Comparison of ENCODE assay signal across 16 mouse cellular contexts in genomic region chr1:36587860-36588259, GRCm38 (mm10). TPM values are rescaled to one million over a fixed set of nuclear protein-coding genes. Genes with fewer than 3 reads are reported as not detected.
A peak's percentile ranks its signal among the peaks of the same experiment; 100 is the strongest.
DNase-seq lines count a peak whose midpoint lies in the region; ATAC-seq lines count a peak whose summit lies in the region.
"Had no signal": no experiment of that assay in that cellular context is flagged by ENCODE, and none has a peak within 500 bp of the region (broad histone marks: within the 10 kb centered on the region; RNA-seq: fewer than 3 reads in every experiment).

No protein-coding gene starts in this region.

- H3K4me2 ChIP-seq in heart, embryonic 13.5 days = no peak overlapping the region
- H3K4me2 ChIP-seq in heart, embryonic 12.5 days = no peak overlapping the region
- no peak overlapping the region for H3K4me2 ChIP-seq in lung, embryonic 16.5 days (ENCODE audit: low read depth, low read length)
- H3K4me2 ChIP-seq in embryonic facial prominence, embryonic 15.5 days (replicated peaks) = no peak overlapping the region
- no peak overlapping the region for H3K4me2 ChIP-seq in stomach, embryonic 15.5 days

- H3K9ac ChIP-seq in heart, embryonic 13.5 days = 0 out of 2 replicates have a peak overlapping the region, but pooled peaks have one; percentile 63
- no peak overlapping the region for H3K9ac ChIP-seq in heart, embryonic 12.5 days
- no peak overlapping the region for H3K9ac ChIP-seq in lung, embryonic 16.5 days (ENCODE audit: low read length)
- no peak overlapping the region for H3K9ac ChIP-seq in embryonic facial prominence, embryonic 15.5 days
- no peak overlapping the region for H3K9ac ChIP-seq in stomach, embryonic 15.5 days

- no peaks in the 10 kb centered on the region for H3K27me3 ChIP-seq in heart, embryonic 13.5 days (replicated peaks)
- H3K27me3 ChIP-seq in heart, embryonic 12.5 days (replicated peaks) = no peaks in the 10 kb centered on the region
- no peaks in the 10 kb centered on the region for H3K27me3 ChIP-seq in lung, embryonic 16.5 days (ENCODE audit: control insufficient read depth, insufficient read depth, low read depth, low read length)
- H3K27me3 ChIP-seq in embryonic facial prominence, embryonic 15.5 days = no peaks in the 10 kb centered on the region
- no peaks in the 10 kb centered on the region for H3K27me3 ChIP-seq in stomach, embryonic 15.5 days (replicated peaks)

- no peaks in the 10 kb centered on the region for H3K36me3 ChIP-seq in heart, embryonic 13.5 days
- H3K36me3 ChIP-seq in heart, embryonic 12.5 days = no peaks in the 10 kb centered on the region
- H3K36me3 ChIP-seq in lung, embryonic 16.5 days (ENCODE audit: control insufficient read depth, insufficient read depth, low read length) = no peaks in the 10 kb centered on the region
- H3K36me3 ChIP-seq in embryonic facial prominence, embryonic 15.5 days = no peaks in the 10 kb centered on the region
- no peaks in the 10 kb centered on the region for H3K36me3 ChIP-seq in stomach, embryonic 15.5 days

- no peaks in the 10 kb centered on the region for H3K9me3 ChIP-seq in heart, embryonic 13.5 days
- H3K9me3 ChIP-seq in heart, embryonic 12.5 days (replicated peaks) = no peaks in the 10 kb centered on the region
- no peaks in the 10 kb centered on the region for H3K9me3 ChIP-seq in lung, embryonic 16.5 days (ENCODE audit: control insufficient read depth, low read length)
- no peaks in the 10 kb centered on the region for H3K9me3 ChIP-seq in embryonic facial prominence, embryonic 15.5 days (replicated peaks)
- no peaks in the 10 kb centered on the region for H3K9me3 ChIP-seq in stomach, embryonic 15.5 days

- WGBS in heart, embryonic 13.5 days = 85% methylated on average over 6 of the region's 6 CpGs
- WGBS in heart, embryonic 12.5 days = 94% methylated on average over 6 of the region's 6 CpGs
- WGBS in lung, embryonic 16.5 days = 73% methylated on average over 6 of the region's 6 CpGs
- 86% methylated on average over 6 of the region's 6 CpGs for WGBS in embryonic facial prominence, embryonic 15.5 days
- 89% methylated on average over 6 of the region's 6 CpGs for WGBS in stomach, embryonic 15.5 days

- 0 out of 2 replicates have a peak overlapping the region, but pooled peaks have one; percentile 76 for H3K27ac ChIP-seq in heart, embryonic 13.5 days (replicated peaks)
- H3K27ac ChIP-seq in heart, embryonic 12.5 days (ENCODE audit: poor library complexity, severe bottlenecking) = no peak overlapping the region
- H3K27ac ChIP-seq in lung, embryonic 16.5 days (ENCODE audit: low read length) = peak overlapping the region; percentile 77; the same call in 1 of the 2 replicates
- H3K27ac ChIP-seq in embryonic facial prominence, embryonic 15.5 days (replicated peaks) = peak overlapping the region; percentile 81
- peak overlapping the region; percentile 89 for H3K27ac ChIP-seq in stomach, embryonic 15.5 days
- H3K27ac ChIP-seq: macrophage had no signal

- no peak for DNase-seq in lung, postnatal 4 days
- no peak for DNase-seq in retina, postnatal 1 day
- DNase-seq in right cerebral cortex, adult 2 months (ENCODE audit: low spot score in 2 of 2) = no peak
- DNase-seq: cerebellum, adult 18-20 months; kidney, adult 9 months; left cerebral cortex, postnatal 4 days; right cerebral cortex, postnatal 25 days; thymus, postnatal 25 days had no signal

- H3K4me1 ChIP-seq in heart, embryonic 13.5 days = peaks cover 78% of the 10 kb centered on the region
- H3K4me1 ChIP-seq in heart, embryonic 12.5 days (replicated peaks) = peaks cover 68% of the 10 kb centered on the region
- peaks cover 44% of the 10 kb centered on the region for H3K4me1 ChIP-seq in lung, embryonic 16.5 days (replicated peaks; ENCODE audit: control insufficient read depth, insufficient read depth, low read length)
- H3K4me1 ChIP-seq in embryonic facial prominence, embryonic 15.5 days = peaks cover 46% of the 10 kb centered on the region
- peaks cover 52% of the 10 kb centered on the region for H3K4me1 ChIP-seq in stomach, embryonic 15.5 days

- ATAC-seq in heart, embryonic 13.5 days (ENCODE audit: extremely low read depth, insufficient number of reproducible peaks, low FRiP score, low TSS enrichment) = no peak
- ATAC-seq in heart, embryonic 12.5 days (ENCODE audit: insufficient number of reproducible peaks, low FRiP score) = no peak
- ATAC-seq in lung, embryonic 16.5 days (ENCODE audit: low read depth) = no peak
- no peak for ATAC-seq in embryonic facial prominence, embryonic 15.5 days (ENCODE audit: insufficient number of reproducible peaks, low FRiP score, low TSS enrichment, low read depth)
- ATAC-seq in stomach, embryonic 15.5 days (ENCODE audit: insufficient read depth, low FRiP score, low read depth) = no peak
- ATAC-seq: activated CD4-positive, CD25-positive, alpha-beta regulatory T cell, adult 4 months had no signal

- H3K4me3 ChIP-seq in heart, embryonic 13.5 days = no peak overlapping the region
- no peak overlapping the region for H3K4me3 ChIP-seq in heart, embryonic 12.5 days
- no peak overlapping the region for H3K4me3 ChIP-seq in lung, embryonic 16.5 days (ENCODE audit: low read length)
- H3K4me3 ChIP-seq in embryonic facial prominence, embryonic 15.5 days (replicated peaks) = no peak overlapping the region
- H3K4me3 ChIP-seq in stomach, embryonic 15.5 days (replicated peaks) = no peak overlapping the region

RNA-seq across cellular contexts. Expression of gene Sema4c, which starts 29.7 kb away (rescaled TPM):
- 10.0 and 10.2 TPM in 2 replicates for polyA plus RNA-seq in heart, embryonic 13.5 days (2015; fragmentation: Nextera tagmentation; extraction: Ambion mirVana)
- polyA plus RNA-seq in heart, embryonic 12.5 days (2016; fragmentation: Nextera tagmentation; extraction: Ambion mirVana) = 11.9 and 13.3 TPM in 2 replicates
- 14.4 and 14.8 TPM in 2 replicates for polyA plus RNA-seq in lung, embryonic 16.5 days (2015; fragmentation: Nextera tagmentation; extraction: Ambion mirVana)
- 18.6 and 19.6 TPM in 2 replicates for polyA plus RNA-seq in embryonic facial prominence, embryonic 15.5 days (2015; fragmentation: Nextera tagmentation; extraction: Ambion mirVana)
- 13.6 and 15.0 TPM in 2 replicates for polyA plus RNA-seq in stomach, embryonic 15.5 days (2015; fragmentation: Nextera tagmentation; extraction: Ambion mirVana)

RNA-seq across cellular contexts. Expression of gene Ankrd39, which starts 40.6 kb away (rescaled TPM):
- polyA plus RNA-seq in heart, embryonic 13.5 days (2015; fragmentation: Nextera tagmentation; extraction: Ambion mirVana) = 23.6 and 27.2 TPM in 2 replicates
- 23.1 and 24.4 TPM in 2 replicates for polyA plus RNA-seq in heart, embryonic 12.5 days (2016; fragmentation: Nextera tagmentation; extraction: Ambion mirVana)
- 23.3 and 26.2 TPM in 2 replicates for polyA plus RNA-seq in lung, embryonic 16.5 days (2015; fragmentation: Nextera tagmentation; extraction: Ambion mirVana)
- polyA plus RNA-seq in embryonic facial prominence, embryonic 15.5 days (2015; fragmentation: Nextera tagmentation; extraction: Ambion mirVana) = 25.7 and 29.5 TPM in 2 replicates
- polyA plus RNA-seq in stomach, embryonic 15.5 days (2015; fragmentation: Nextera tagmentation; extraction: Ambion mirVana) = 24.9 and 27.2 TPM in 2 replicates

RNA-seq across cellular contexts. Expression of gene Gm42417, which starts 48.6 kb away (rescaled TPM):
- not detected in 2 replicates for polyA plus RNA-seq in heart, embryonic 13.5 days (2015; fragmentation: Nextera tagmentation; extraction: Ambion mirVana)
- 0.40 TPM in 1 of 2 replicates, not detected in the other for polyA plus RNA-seq in heart, embryonic 12.5 days (2016; fragmentation: Nextera tagmentation; extraction: Ambion mirVana)
- polyA plus RNA-seq in lung, embryonic 16.5 days (2015; fragmentation: Nextera tagmentation; extraction: Ambion mirVana) = 0.29 TPM in 1 of 2 replicates, not detected in the other
- 0.25 and 0.40 TPM in 2 replicates for polyA plus RNA-seq in embryonic facial prominence, embryonic 15.5 days (2015; fragmentation: Nextera tagmentation; extraction: Ambion mirVana)
- polyA plus RNA-seq in stomach, embryonic 15.5 days (2015; fragmentation: Nextera tagmentation; extraction: Ambion mirVana) = not detected in 2 replicates
- polyA plus RNA-seq: forebrain, embryonic 11.5 days had no signal

RNA-seq across cellular contexts. Expression of gene Ankrd23, which starts 51.2 kb away (rescaled TPM):
- polyA plus RNA-seq in heart, embryonic 13.5 days (2015; fragmentation: Nextera tagmentation; extraction: Ambion mirVana) = 17.7 and 20.1 TPM in 2 replicates
- 14.9 and 16.8 TPM in 2 replicates for polyA plus RNA-seq in heart, embryonic 12.5 days (2016; fragmentation: Nextera tagmentation; extraction: Ambion mirVana)
- polyA plus RNA-seq in lung, embryonic 16.5 days (2015; fragmentation: Nextera tagmentation; extraction: Ambion mirVana) = 17.9 and 20.0 TPM in 2 replicates
- polyA plus RNA-seq in embryonic facial prominence, embryonic 15.5 days (2015; fragmentation: Nextera tagmentation; extraction: Ambion mirVana) = 17.6 and 21.6 TPM in 2 replicates
- 19.5 and 20.5 TPM in 2 replicates for polyA plus RNA-seq in stomach, embryonic 15.5 days (2015; fragmentation: Nextera tagmentation; extraction: Ambion mirVana)
